Mouse (Mus musculus) liver, postnatal 0 days (tissue): ENCODE results near the gene Dnah1.

Experiments
- CTCF ChIP-seq: sonication (generic); IDR thresholded peaks from 2 replicates; pipeline ENCODE4 v1.5.1; 2016; ENCODE audit warnings: antibody characterized with exemption, low read depth
- EP300 ChIP-seq: IDR thresholded peaks from 2 replicates; pipeline ENCODE4 v1.6.1; 2016; ENCODE audit warnings: antibody characterized with exemption, low read depth, mild to moderate bottlenecking

GRCm38 (mm10) chr14:31337406-31337805 is 13.7 kb upstream of the Dnah1 start:
- TF ChIP-seq CTCF (no peak), EP300 (no peak)
